Mouse (Mus musculus) R1 (cell line): Measurements from ENCODE around the gene Pde6h.
A peak's percentile ranks its signal among the peaks of the same experiment; 100 is the strongest.

Experiments
- DNase-seq: peaks from one replicate; pipeline ENCODE4 v3.0.0-alpha.2; 2018; ENCODE audit warnings: low read depth, low spot score

The Pde6h gene

GRCm38 (mm10) chr6:136910247-136910890 is 13.3 kb upstream of the Pde6h start:
- DNase-seq: no peak

- DNase-seq: no peak
Measured at GRCm38 (mm10) chr6:136912751-136913265, 10.8 kb upstream of the Pde6h start.

- DNase-seq: no peak
Measured at GRCm38 (mm10) chr6:136913384-136914126, 10.1 kb upstream of the Pde6h start.

- DNase-seq: no peak
Measured at GRCm38 (mm10) chr6:136914234-136914633, 9.4 kb upstream of the Pde6h start.

GRCm38 (mm10) chr6:136915721-136916395 is 7.8 kb upstream of the Pde6h start:
- no peak for DNase-seq

GRCm38 (mm10) chr6:136917885-136918284 is 5.7 kb upstream of the Pde6h start:
- DNase-seq: no peak

- DNase-seq: peak; percentile 46
Measured at GRCm38 (mm10) chr6:136920320-136921257, 3.0 kb upstream of the Pde6h start.

GRCm38 (mm10) chr6:136921601-136922000 is 2.0 kb upstream of the Pde6h start:
- DNase-seq: no peak

GRCm38 (mm10) chr6:136922080-136922479 is 1.6 kb upstream of the Pde6h start, which contains the start of gene Erp27:
TSS of gene Erp27 (minus strand) at chr6:136922180.
- no peak for DNase-seq

GRCm38 (mm10) chr6:136922871-136923270 is 761 bp upstream of the Pde6h start:
- no peak for DNase-seq

- no peak for DNase-seq
Measured at GRCm38 (mm10) chr6:136925049-136925448, 1.4 kb downstream of the Pde6h start.

- DNase-seq: no peak
Measured at GRCm38 (mm10) chr6:136927626-136928025, 4.0 kb downstream of the Pde6h start.

GRCm38 (mm10) chr6:136930677-136931076 is 7.0 kb downstream of the Pde6h start:
- peak; percentile 60 for DNase-seq

- DNase-seq: no peak
Measured at GRCm38 (mm10) chr6:136931246-136931645, 7.6 kb downstream of the Pde6h start.

- no peak for DNase-seq
Measured at GRCm38 (mm10) chr6:136934068-136934467, 10.4 kb downstream of the Pde6h start.

- DNase-seq: peak; percentile 48
Measured at GRCm38 (mm10) chr6:136935233-136935632, 11.6 kb downstream of the Pde6h start.

- no peak for DNase-seq
Measured at GRCm38 (mm10) chr6:136936361-136936760, 12.7 kb downstream of the Pde6h start.

- no peak for DNase-seq
Measured at GRCm38 (mm10) chr6:136937117-136937516, 13.5 kb downstream of the Pde6h start.

- peak; percentile 53 for DNase-seq
Measured at GRCm38 (mm10) chr6:136938331-136939126, 14.9 kb downstream of the Pde6h start.
